Mouse (Mus musculus) kidney, postnatal 0 days (tissue): ENCODE data around the gene Serpinb12. TPM values are rescaled to one million over a fixed set of nuclear protein-coding genes. Genes with fewer than 3 reads are reported as not detected.

Experiments used
- ATAC-seq: fragments of 200-750 bp; cut with Nextera tagmentation; replicated peaks from 2 replicates; pipeline ENCODE4 v1.8.0; 2017; ENCODE audit warnings: low read depth, moderate number of reproducible peaks, moderate TSS enrichment, moderate library complexity; ENCODE audit not compliant: low FRiP score
- DNase-seq: peaks from one replicate; pipeline ENCODE4 v3.0.0-alpha.2; 2016; ENCODE audit warnings: low spot score
- H3K27ac ChIP-seq: fragments of 300-500 bp; sonication (generic); 2 replicates; pipeline ENCODE4 v1.5.1; 2014; ENCODE audit warnings: mild to moderate bottlenecking
- H3K27me3 ChIP-seq: fragments of 300-500 bp; sonication (generic); 2 replicates; pipeline ENCODE4 v1.6.1; 2014; ENCODE audit warnings: low read length, mixed read lengths; ENCODE audit not compliant: insufficient read depth
- H3K36me3 ChIP-seq: fragments of 300-500 bp; sonication (generic); 2 replicates; pipeline ENCODE4 v1.6.1; 2014; ENCODE audit warnings: low read length, mixed read lengths; ENCODE audit not compliant: insufficient read depth
- H3K4me1 ChIP-seq: fragments of 300-500 bp; sonication (generic); replicated peaks from 2 replicates; pipeline ENCODE4 v1.6.1; 2014; ENCODE audit warnings: antibody characterized with exemption, low read length, mixed read lengths; ENCODE audit not compliant: insufficient read depth
- H3K4me2 ChIP-seq: fragments of 300-500 bp; sonication (generic); 2 replicates; pipeline ENCODE4 v1.6.1; 2014; ENCODE audit warnings: mild to moderate bottlenecking, low read length, moderate library complexity, mixed read lengths
- H3K4me3 ChIP-seq: fragments of 300-500 bp; sonication (generic); replicated peaks from 2 replicates; pipeline ENCODE4 v1.5.1; 2014; ENCODE audit warnings: low read depth, low read length
- H3K9ac ChIP-seq: fragments of 300-500 bp; sonication (generic); 2 replicates; pipeline ENCODE4 v1.6.1; 2014; ENCODE audit warnings: low read depth, low read length
- H3K9me3 ChIP-seq: fragments of 300-500 bp; sonication (generic); replicated peaks from 2 replicates; pipeline ENCODE4 v1.6.1; 2016; ENCODE audit warnings: low read length, inconsistent platforms, mixed read lengths
- CTCF ChIP-seq: IDR thresholded peaks from 2 replicates; pipeline ENCODE4 v1.5.1; 2016; ENCODE audit warnings: antibody characterized with exemption, low read depth, mild to moderate bottlenecking, moderate library complexity
- WGBS: fragments of 180-500 bp; shearing (Covaris S2); extraction: QIAGEN DNeasy Blood & Tissue Kit; methylation state at CpG from one replicate; pipeline ENCODE4 v1.1.7; 2014; 5-methylcytosine and 5-hydroxymethylcytosine counted together
- polyA plus RNA-seq: library from polyadenylated mRNA; unstranded; fragments of >200 nt; fragmentation: Nextera tagmentation; extraction: Ambion mirVana; gene quantifications from 2 replicates; pipeline ENCODE4 v1.2.1, GENCODE M21; 2015

Gene Serpinb12
- polyA plus RNA-seq, 1 experiment from 2014 or later = 0.11 TPM

GRCm38 (mm10) chr1:106961023-106961422 is 26.8 kb downstream of the Serpinb12 start:
- Histone ChIP-seq H3K36me3 (no peaks in the 10 kb centered on the region), H3K4me3 (no peak overlapping the region), H3K9me3 (no peaks in the 10 kb centered on the region), H3K9ac (no peak overlapping the region), H3K4me1 (no peaks in the 10 kb centered on the region), H3K4me2 (no peak overlapping the region), H3K27ac (no peak overlapping the region), H3K27me3 (no peaks in the 10 kb centered on the region)
- ATAC-seq = no peak
- WGBS = 40% methylated on average over 3 of the region's 3 CpGs
- peak; percentile 45; the same call in 1 of the 2 replicates for TF ChIP-seq CTCF
- DNase-seq = no peak

DNA sequence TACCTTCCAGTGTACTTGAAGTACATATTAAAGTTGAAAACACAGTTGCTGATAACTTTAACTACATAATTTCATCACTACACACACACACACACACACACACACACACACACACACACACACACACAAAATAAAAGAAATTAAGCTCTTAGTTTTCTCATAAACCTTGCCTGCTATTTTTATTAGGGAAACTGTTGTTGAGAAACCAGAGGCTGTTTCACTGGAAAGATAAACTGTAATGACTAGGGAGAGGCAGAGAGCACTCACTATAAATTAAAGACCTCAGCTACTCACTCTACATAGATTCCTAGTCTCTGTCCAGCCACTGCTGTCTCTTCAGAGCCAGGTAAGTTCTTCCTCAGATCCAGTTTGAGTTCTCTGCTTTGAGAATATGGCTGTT is 46.4 kb downstream of the Serpinb12 start, which contains the start of gene Serpinb13:
Gene Serpinb13 (plus strand): TSS at position 301 of the 400 bp plus-strand sequence.
- TF ChIP-seq CTCF = no peak
- Histone ChIP-seq H3K36me3 (no peaks in the 10 kb centered on the region), H3K9ac (no peak within 1 kb of the TSS), H3K4me1 (no peaks in the 10 kb centered on the region), H3K27me3 (no peaks in the 10 kb centered on the region), H3K4me3 (no peak within 1 kb of the TSS), H3K9me3 (no peaks in the 10 kb centered on the region), H3K4me2 (no peak within 1 kb of the TSS), H3K27ac (no peak within 1 kb of the TSS)
- ATAC-seq (no peak), DNase-seq (no peak)

- Histone ChIP-seq H3K9me3 (no peaks in the 10 kb centered on the region), H3K4me1 (no peaks in the 10 kb centered on the region), H3K4me3 (no peak overlapping the region), H3K4me2 (no peak overlapping the region), H3K9ac (no peak overlapping the region), H3K36me3 (no peaks in the 10 kb centered on the region), H3K27me3 (no peaks in the 10 kb centered on the region), H3K27ac (no peak overlapping the region)
- ATAC-seq (no peak), DNase-seq (no peak)
- 92% methylated on average over 1 of the region's 1 CpGs for WGBS
- TF ChIP-seq CTCF = no peak
These were observed 48.8 kb downstream of the Serpinb12 start for GRCm38 (mm10) chr1:106983092-106983491.

- Histone ChIP-seq H3K36me3 (no peaks in the 10 kb centered on the region), H3K27ac (no peak overlapping the region), H3K27me3 (no peaks in the 10 kb centered on the region), H3K9ac (no peak overlapping the region), H3K4me1 (no peaks in the 10 kb centered on the region), H3K4me3 (no peak overlapping the region), H3K4me2 (no peak overlapping the region), H3K9me3 (no peaks in the 10 kb centered on the region)
- 71% methylated on average over 2 of the region's 2 CpGs for whole genome bisulfite sequencing
- no peak for DNase-seq
- no peak for ATAC-seq
- TF ChIP-seq CTCF = no peak
These were observed 49.6 kb downstream of the Serpinb12 start for GRCm38 (mm10) chr1:106983865-106984264.

DNA sequence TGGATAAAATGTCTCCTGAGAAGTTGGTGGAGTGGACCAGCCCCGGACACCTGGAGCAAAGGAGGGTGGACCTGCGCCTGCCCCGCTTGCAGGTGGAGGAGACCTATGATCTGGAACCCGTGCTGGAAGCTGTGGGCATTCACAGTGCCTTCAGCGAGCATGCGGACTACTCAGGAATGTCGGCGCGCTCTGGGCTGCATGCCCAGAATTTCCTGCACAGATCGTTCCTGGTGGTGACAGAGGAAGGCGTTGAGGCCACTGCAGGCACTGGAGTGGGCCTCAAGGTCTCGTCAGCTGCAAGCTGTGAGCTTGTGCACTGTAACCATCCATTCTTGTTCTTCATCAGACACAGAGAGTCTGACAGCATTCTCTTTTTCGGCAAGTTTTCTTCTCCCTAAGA is 66.2 kb downstream of the Serpinb12 start:
- Histone ChIP-seq H3K27me3 (no peaks in the 10 kb centered on the region), H3K9ac (no peak overlapping the region), H3K4me1 (no peaks in the 10 kb centered on the region), H3K36me3 (no peaks in the 10 kb centered on the region), H3K4me3 (no peak overlapping the region), H3K9me3 (no peaks in the 10 kb centered on the region), H3K27ac (no peak overlapping the region), H3K4me2 (no peak overlapping the region)
- ATAC-seq = no peak
- DNase-seq = no peak
- TF ChIP-seq CTCF = no peak
- WGBS = 69% methylated on average over 13 of the region's 13 CpGs

- WGBS = 64% methylated on average over 2 of the region's 2 CpGs
- Histone ChIP-seq H3K4me1 (no peaks in the 10 kb centered on the region), H3K9ac (no peak overlapping the region), H3K9me3 (no peaks in the 10 kb centered on the region), H3K4me2 (no peak overlapping the region), H3K27me3 (no peaks in the 10 kb centered on the region), H3K4me3 (no peak overlapping the region), H3K27ac (no peak overlapping the region), H3K36me3 (no peaks in the 10 kb centered on the region)
- TF ChIP-seq CTCF = no peak
- DNase-seq (no peak), ATAC-seq (no peak)
These were observed 67.5 kb downstream of the Serpinb12 start for GRCm38 (mm10) chr1:107001754-107002153.

GRCm38 (mm10) chr1:107006316-107006715 is 72.1 kb downstream of the Serpinb12 start:
- H3K36me3 ChIP-seq = no peaks in the 10 kb centered on the region
- H3K9ac ChIP-seq = no peak overlapping the region
- TF ChIP-seq CTCF = no peak
- H3K27me3 ChIP-seq = no peaks in the 10 kb centered on the region
- H3K4me1 ChIP-seq = no peaks in the 10 kb centered on the region
- no peaks in the 10 kb centered on the region for H3K9me3 ChIP-seq
- DNase-seq (no peak), ATAC-seq (no peak)
- H3K4me2 ChIP-seq = no peak overlapping the region
- H3K4me3 ChIP-seq = no peak overlapping the region
- no peak overlapping the region for H3K27ac ChIP-seq
- 80% methylated on average over 3 of the region's 3 CpGs for WGBS

Other genes with a start within 250 kb of the Serpinb12 start
- gene Bcl2, start 220.2 kb upstream of the Serpinb12 start, polyA plus RNA-seq = 11.7 and 13.4 TPM in 2 replicates
- 13.1 and 13.2 TPM in 2 replicates for gene Kdsr, start 174.7 kb upstream of the Serpinb12 start, polyA plus RNA-seq
- 67.3 and 75.7 TPM in 2 replicates for gene Vps4b, start 137.7 kb upstream of the Serpinb12 start, polyA plus RNA-seq
- 0.51 and 0.72 TPM in 2 replicates for gene Serpinb5, start 73.3 kb upstream of the Serpinb12 start, polyA plus RNA-seq
- not detected in 2 replicates for gene Serpinb13, start 46.5 kb downstream of the Serpinb12 start, polyA plus RNA-seq
- not detected in 2 replicates for gene Serpinb3a, start 117.9 kb downstream of the Serpinb12 start, polyA plus RNA-seq
- gene Serpinb3d, start 149.1 kb downstream of the Serpinb12 start, polyA plus RNA-seq = not detected in 2 replicates